18 mouse cellular contexts compared by ENCODE assay signal in the genomic region with DNA sequence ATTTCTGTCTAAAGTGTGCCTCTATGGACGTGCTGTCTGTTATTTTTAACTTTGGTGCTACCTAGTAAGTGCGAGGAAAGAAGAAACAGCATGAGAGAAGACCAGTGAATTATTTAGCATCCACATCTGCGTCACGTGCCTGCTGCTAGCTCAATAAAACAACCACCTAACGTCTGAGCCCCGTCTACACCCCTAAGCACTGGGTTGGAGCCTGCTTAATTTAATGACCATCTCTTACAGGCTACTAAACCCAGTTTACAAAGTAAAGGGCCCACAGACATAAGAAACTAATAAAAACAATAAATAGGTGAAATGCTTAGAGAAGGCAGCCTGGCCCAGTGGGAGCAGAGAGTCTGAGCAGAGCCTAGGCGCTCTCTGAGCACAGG. TPM values are rescaled to one million over a fixed set of nuclear protein-coding genes. Genes with fewer than 3 reads are reported as not detected.
DNase-seq lines count a peak whose midpoint lies in the region; ATAC-seq and TF ChIP-seq lines count a peak whose summit lies in the region.
"Had no signal": no experiment of that assay in that cellular context is flagged by ENCODE, and none has a peak within 500 bp of the region (broad histone marks: within the 10 kb centered on the region; RNA-seq: fewer than 3 reads in every experiment).

No protein-coding gene starts in this region.

- H3K4me3 ChIP-seq in heart, embryonic 13.5 days: no peak overlapping the region
- no peak overlapping the region for H3K4me3 ChIP-seq in midbrain, embryonic 10.5 days
- H3K4me3 ChIP-seq in midbrain, postnatal 0 days (ENCODE audit: low read depth, low read length): no peak overlapping the region
- no peak overlapping the region for H3K4me3 ChIP-seq in limb, embryonic 14.5 days (replicated peaks; ENCODE audit: low read length)
- H3K4me3 ChIP-seq: embryonic facial prominence, embryonic 13.5 days; forebrain, embryonic 12.5 days; lung, embryonic 15.5 days; megakaryocyte, embryonic 14.5 days; neural tube, embryonic 12.5 days had no signal

- H3K4me1 ChIP-seq in heart, embryonic 13.5 days: peaks cover 100% of the 10 kb centered on the region
- H3K4me1 ChIP-seq in midbrain, embryonic 10.5 days: peaks cover 44% of the 10 kb centered on the region
- H3K4me1 ChIP-seq in midbrain, postnatal 0 days (ENCODE audit: insufficient read depth, low read length): peaks cover 3% of the 10 kb centered on the region
- peaks cover 43% of the 10 kb centered on the region for H3K4me1 ChIP-seq in limb, embryonic 14.5 days (ENCODE audit: control insufficient read depth, insufficient read depth, low read length)

- TF ChIP-seq POLR2A in limb, embryonic 14.5 days (IDR thresholded peaks at IDR 0.05; ENCODE audit: borderline replicate concordance, extremely low read depth, insufficient read depth, insufficient read length): no peak

- peak overlapping the region; percentile 73 for H3K27ac ChIP-seq in heart, embryonic 13.5 days (replicated peaks)
- peak overlapping the region; percentile 42 for H3K27ac ChIP-seq in midbrain, embryonic 10.5 days (replicated peaks)
- no peak overlapping the region for H3K27ac ChIP-seq in midbrain, postnatal 0 days (ENCODE audit: low read depth, low read length)
- peak overlapping the region; percentile 72 for H3K27ac ChIP-seq in limb, embryonic 14.5 days (replicated peaks; ENCODE audit: low read depth, low read length)
- H3K27ac ChIP-seq: embryonic facial prominence, embryonic 13.5 days; forebrain, embryonic 12.5 days; lung, embryonic 15.5 days; neural tube, embryonic 12.5 days had no signal

- no peak for TF ChIP-seq CTCF in midbrain, postnatal 0 days (IDR thresholded peaks at IDR 0.05)

- no peaks in the 10 kb centered on the region for H3K27me3 ChIP-seq in heart, embryonic 13.5 days (replicated peaks)
- H3K27me3 ChIP-seq in midbrain, embryonic 10.5 days (ENCODE audit: low read depth, poor library complexity, severe bottlenecking): peaks cover 9% of the 10 kb centered on the region; the same call in 1 of the 2 replicates
- H3K27me3 ChIP-seq in midbrain, postnatal 0 days (ENCODE audit: insufficient read depth, low read length): no peaks in the 10 kb centered on the region
- H3K27me3 ChIP-seq in limb, embryonic 14.5 days (ENCODE audit: control insufficient read depth, insufficient read depth, low read length): no peaks in the 10 kb centered on the region
- H3K27me3 ChIP-seq: embryonic facial prominence, embryonic 13.5 days; forebrain, embryonic 12.5 days; lung, embryonic 15.5 days; megakaryocyte, embryonic 14.5 days; neural tube, embryonic 12.5 days had no signal

- WGBS in heart, embryonic 13.5 days: 62% methylated on average over 7 of the region's 7 CpGs
- WGBS in midbrain, embryonic 10.5 days: 74% methylated on average over 7 of the region's 7 CpGs
- WGBS in midbrain, postnatal 0 days: 34% methylated on average over 7 of the region's 7 CpGs
- 25% methylated on average over 7 of the region's 7 CpGs for WGBS in limb, embryonic 14.5 days

- DNase-seq in heart, adult 18-20 months: no peak
- DNase-seq in midbrain, embryonic 10.5 days (ENCODE audit: low spot score): no peak
- DNase-seq in midbrain, postnatal 0 days (ENCODE audit: low spot score): no peak
- no peak for DNase-seq in limb, embryonic 14.5 days (ENCODE audit: low spot score)
- DNase-seq in right cerebral cortex, postnatal 14 days: no peak
- no peak for DNase-seq in layer of hippocampus, postnatal 14 days (ENCODE audit: low spot score in 2 of 2)
- DNase-seq: gastrocnemius, postnatal 14 days; kidney, postnatal 10 days; left cerebral cortex, postnatal 4 days; retina, postnatal 1 day; thymus, postnatal 14 days had no signal

- H3K9me3 ChIP-seq in heart, embryonic 13.5 days: no peaks in the 10 kb centered on the region
- no peaks in the 10 kb centered on the region for H3K9me3 ChIP-seq in midbrain, embryonic 10.5 days (replicated peaks)
- H3K9me3 ChIP-seq in midbrain, postnatal 0 days (ENCODE audit: low read length): no peaks in the 10 kb centered on the region
- H3K9me3 ChIP-seq in limb, embryonic 14.5 days (ENCODE audit: control insufficient read depth, low read length): no peaks in the 10 kb centered on the region
- H3K9me3 ChIP-seq: embryonic facial prominence, embryonic 13.5 days; forebrain, embryonic 12.5 days; lung, embryonic 15.5 days; megakaryocyte, embryonic 14.5 days; neural tube, embryonic 12.5 days had no signal

- no peak for ATAC-seq in heart, embryonic 13.5 days (ENCODE audit: extremely low read depth, insufficient number of reproducible peaks, low FRiP score, low TSS enrichment)
- ATAC-seq in midbrain, postnatal 0 days (ENCODE audit: low FRiP score): no peak
- ATAC-seq in limb, embryonic 14.5 days (ENCODE audit: low FRiP score, low read depth): no peak
- ATAC-seq: CD4-positive, CD25-positive, alpha-beta regulatory T cell, adult 4 months had no signal

- H3K4me2 ChIP-seq in heart, embryonic 13.5 days: no peak overlapping the region
- H3K4me2 ChIP-seq in midbrain, postnatal 0 days (ENCODE audit: low read depth, low read length, poor library complexity, severe bottlenecking): no peak overlapping the region
- H3K4me2 ChIP-seq in limb, embryonic 14.5 days (replicated peaks; ENCODE audit: low read depth, low read length, severe bottlenecking): no peak overlapping the region
- H3K4me2 ChIP-seq: embryonic facial prominence, embryonic 13.5 days; forebrain, embryonic 12.5 days; lung, embryonic 15.5 days; neural tube, embryonic 12.5 days had no signal

- H3K9ac ChIP-seq in heart, embryonic 13.5 days: peak overlapping the region; percentile 69
- no peak overlapping the region for H3K9ac ChIP-seq in midbrain, postnatal 0 days (replicated peaks; ENCODE audit: low read length, poor library complexity, severe bottlenecking)
- H3K9ac ChIP-seq in limb, embryonic 14.5 days (ENCODE audit: low read depth, low read length, severe bottlenecking): no peak overlapping the region
- H3K9ac ChIP-seq: embryonic facial prominence, embryonic 13.5 days; forebrain, embryonic 12.5 days; lung, embryonic 15.5 days; neural tube, embryonic 12.5 days had no signal

- peaks cover 69% of the 10 kb centered on the region for H3K36me3 ChIP-seq in heart, embryonic 13.5 days
- peaks cover 69% of the 10 kb centered on the region for H3K36me3 ChIP-seq in midbrain, embryonic 10.5 days
- peaks cover 60% of the 10 kb centered on the region for H3K36me3 ChIP-seq in midbrain, postnatal 0 days (ENCODE audit: insufficient read depth, low read length)
- H3K36me3 ChIP-seq in limb, embryonic 14.5 days (ENCODE audit: control insufficient read depth, insufficient read depth, low read length): peaks cover 63% of the 10 kb centered on the region

RNA-seq across cellular contexts. Expression of gene Atp1a1, which starts 11.2 kb away (rescaled TPM):
- 243 and 250 TPM in 2 replicates for polyA plus RNA-seq in heart, embryonic 13.5 days (2015; fragmentation: Nextera tagmentation; extraction: Ambion mirVana)
- total RNA-seq in heart, adult 18-20 months (2021): 100 to 1,000 TPM; 711 to 790 TPM
- polyA plus RNA-seq in midbrain, embryonic 10.5 days (2016; fragmentation: Nextera tagmentation; extraction: Ambion mirVana): 39.6 and 43.5 TPM in 2 replicates
- total RNA-seq in midbrain, postnatal 0 days (2014; rRNA removed): 211 and 235 TPM in 2 replicates
- polyA plus RNA-seq in midbrain, postnatal 0 days (2015; fragmentation: Nextera tagmentation; extraction: Ambion mirVana): 54.7 and 56.7 TPM in 2 replicates
- 157 and 167 TPM in 2 replicates for polyA plus RNA-seq in limb, embryonic 14.5 days (2012; rRNA removed)
- 128 and 129 TPM in 2 replicates for polyA plus RNA-seq in limb, embryonic 14.5 days (2014; fragmentation: Nextera tagmentation; extraction: Ambion mirVana)
- 100 to 1,000 TPM; 455 to 471 TPM for total RNA-seq in layer of hippocampus, postnatal 14 days (2021)
